Mouse (Mus musculus) CD4-positive naive resting alpha-beta T cell, adult 76 days (primary cell): ENCODE data around the gene Rsl1. TPM values are rescaled to one million over a fixed set of nuclear protein-coding genes. Genes with fewer than 3 reads are reported as not detected.

ENCODE experiments used
- total RNA-seq: library from RNA; stranded (reverse); gene quantifications from one replicate; pipeline ENCODE4 v1.2.4, GENCODE M21; 2023

Gene Rsl1
- total RNA-seq, result 6.3 TPM

GRCm38 (mm10) chr13:67172991-67173722, at the start of gene Rsl1:
Gene Rsl1, plus strand, starts transcription at chr13:67173182.

DNA sequence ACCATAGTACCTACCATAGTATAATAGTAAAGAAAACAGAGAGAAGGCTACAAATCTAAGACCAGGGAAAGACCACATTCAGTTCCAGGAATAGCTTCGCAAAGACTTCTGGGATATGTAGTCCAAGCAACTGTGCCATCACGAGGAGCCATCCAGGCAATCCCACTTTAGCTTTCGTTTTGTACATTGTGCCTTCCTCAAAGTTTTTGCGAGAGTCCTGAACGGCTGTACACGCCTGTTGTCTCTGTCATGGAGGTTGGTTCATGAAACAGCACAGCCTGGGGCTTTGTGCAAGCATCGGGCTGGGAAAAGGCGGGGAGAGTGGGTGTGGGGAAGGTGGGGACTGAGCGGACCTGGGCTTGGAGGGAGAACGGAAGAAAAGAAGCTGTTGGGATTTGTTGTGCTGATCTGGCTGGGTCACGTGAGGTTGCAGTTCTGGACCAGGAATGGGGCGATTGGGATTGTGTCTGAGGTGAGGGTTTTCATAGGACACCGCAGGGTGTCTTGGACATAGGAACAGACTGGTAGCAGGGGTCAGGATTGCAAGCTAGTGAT, 21.4 kb downstream of the Rsl1 start, which contains the start of gene Zfp455:
Gene Zfp455, plus strand, starts transcription at position 167 of the 555 bp plus-strand sequence.

Other genes with a start within 250 kb of the Rsl1 start
- 1.7 TPM for gene Zfp712, start 112.0 kb upstream of the Rsl1 start, total RNA-seq
- gene Zfp708, start 75.2 kb upstream of the Rsl1 start, total RNA-seq, result 0.70 TPM
- 2.4 TPM for gene Gm28557, start 64.6 kb upstream of the Rsl1 start, total RNA-seq
- not detected for gene Rslcan18, start 56.9 kb upstream of the Rsl1 start, total RNA-seq
- 2.0 TPM for gene Zfp759, start 51.5 kb upstream of the Rsl1 start, total RNA-seq
- gene Zfp455, start 21.3 kb downstream of the Rsl1 start, total RNA-seq, result 1.4 TPM
- 2.3 TPM for gene Zfp458, start 105.3 kb downstream of the Rsl1 start, total RNA-seq
- not detected for gene Zfp457, start 133.3 kb downstream of the Rsl1 start, total RNA-seq
- gene Zfp595, start 159.4 kb downstream of the Rsl1 start, total RNA-seq, result 11.8 TPM
- not detected for gene Gm28044, start 187.4 kb downstream of the Rsl1 start, total RNA-seq
- 5.2 TPM for gene Zfp953, start 187.4 kb downstream of the Rsl1 start, total RNA-seq
- gene Gm28041, start 202.6 kb downstream of the Rsl1 start, total RNA-seq, result 3.9 TPM
- gene Zfp456, start 202.6 kb downstream of the Rsl1 start, total RNA-seq, result 3.7 TPM
- 9.7 TPM for gene Zfp429, start 226.6 kb downstream of the Rsl1 start, total RNA-seq
- gene Zfp459, start 248.2 kb downstream of the Rsl1 start, total RNA-seq, result 2.2 TPM